Mouse (Mus musculus) monocyte, adult 5-6 weeks (primary cell): ENCODE measurements around the gene Gm21883. TPM values are rescaled to one million over a fixed set of nuclear protein-coding genes. Genes with fewer than 3 reads are reported as not detected.
"Not testable (repeated sequence)": the region's sequence is repeated elsewhere in the genome, so short reads cannot be mapped to it uniquely, and the experiment has no call there.

Source experiments
- ATAC-seq: fragments of 153-309, 156-312 bp; replicated peaks from 2 replicates; pipeline ENCODE4 v1.8.0; 2017; ENCODE audit warnings: mild to moderate bottlenecking; ENCODE audit not compliant: low TSS enrichment, insufficient number of reproducible peaks, severe bottlenecking, poor library complexity, low FRiP score
- total RNA-seq: library from RNA; stranded (forward); fragments of 200-1000, 200-491, 200-594 nt; gene quantifications from 3 replicates; pipeline ENCODE4 v1.2.3, GENCODE M21; 2017

Gm21883 gene
- not detected in 3 replicates for total RNA-seq

DNA sequence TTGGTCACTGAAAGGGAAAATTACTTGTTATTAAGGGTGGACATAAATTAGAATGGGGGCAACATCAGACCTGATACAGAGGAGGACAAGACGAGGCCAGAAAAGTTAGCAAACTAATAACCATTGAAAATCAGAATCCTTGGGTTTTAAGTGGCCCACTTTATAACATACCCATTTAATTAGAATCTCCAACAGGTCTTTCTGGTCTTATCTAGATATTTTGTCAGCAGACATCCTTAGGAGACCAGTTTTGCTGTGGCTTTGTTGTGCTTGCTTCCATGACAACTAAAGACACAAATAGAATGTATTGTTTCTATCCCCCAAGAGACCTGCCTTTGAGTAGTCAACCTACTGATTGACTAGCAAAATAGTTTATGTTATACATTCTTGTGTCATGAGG, at the start of gene Gm21883:
Gm21883 (minus strand) TSS at position 101 of the 400 bp plus-strand sequence.
- ATAC-seq, result not testable (repeated sequence)

DNA sequence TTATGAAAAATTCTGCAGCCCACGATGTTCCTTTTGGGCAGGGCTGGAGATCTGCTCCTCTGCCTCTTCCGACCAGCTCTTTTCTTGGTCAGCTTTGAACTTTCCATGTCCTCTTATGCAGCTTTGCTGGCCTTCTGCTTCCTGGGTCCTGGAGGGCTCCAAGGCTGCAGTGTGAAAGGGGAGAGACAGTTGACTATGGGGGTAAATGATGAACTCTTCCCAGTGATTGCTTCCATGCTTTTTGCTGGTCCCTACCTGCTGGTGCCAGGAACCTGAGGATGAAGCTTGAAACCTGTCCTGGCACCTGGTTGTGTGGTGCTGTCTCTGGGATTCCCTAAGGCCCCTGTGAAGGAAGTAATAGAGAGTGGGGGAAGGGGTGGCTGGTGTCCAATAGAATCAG, 44.7 kb upstream of the Gm21883 start, which contains the start of gene Spin2e:
Spin2e (minus strand) TSS at position 101 of the 400 bp plus-strand sequence.
- not testable (repeated sequence) for ATAC-seq

Other genes with a start within 250 kb of the Gm21883 start
- gene Btbd35f26, start 237.8 kb downstream of the Gm21883 start, total RNA-seq, result not detected in 3 replicates
- not detected in 3 replicates for gene Btbd35f19, start 190.4 kb downstream of the Gm21883 start, total RNA-seq
- gene Spin2e, start 44.6 kb upstream of the Gm21883 start, total RNA-seq, result not detected in 3 replicates
- not detected in 3 replicates for gene Btbd35f25, start 142.9 kb upstream of the Gm21883 start, total RNA-seq